Mouse (Mus musculus) gastrocnemius, postnatal 36 days (tissue): ENCODE data around the gene Retreg3. TPM values are rescaled to one million over a fixed set of nuclear protein-coding genes. Genes with fewer than 3 reads are reported as not detected.
A peak's percentile ranks its signal among the peaks of the same experiment; 100 is the strongest.
"Not testable (repeated sequence)": the region's sequence is repeated elsewhere in the genome, so short reads cannot be mapped to it uniquely, and the experiment has no call there.

ENCODE experiments used
- DNase-seq, 2 experiments: peaks; one replicate each; pipeline ENCODE4 v3.0.0; 2022
- intact Hi-C: fragments of 180-260 bp; cut with DNase I; formaldehyde crosslinking; loops from one replicate; pipeline ENCODE4 v1.15.1; 2025
- total RNA-seq, 2 experiments: library from RNA; stranded (reverse); gene quantifications; 2 replicates each; pipeline ENCODE4 v1.2.3; 2021

Retreg3 gene
- total RNA-seq, 2 experiments from 2014 or later, result 29.6 to 29.7 TPM

- intact Hi-C loops, DNase-seq: not testable (repeated sequence)
Measured at GRCm38 (mm10) chr11:101124494-101124893, 4.8 kb upstream of the Retreg3 start.

GRCm38 (mm10) chr11:101120545-101121188 is 974 bp upstream of the Retreg3 start:
- intact Hi-C loops, result no loop called here
- DNase-seq, result no peak

- DNase-seq, result no peak
- intact Hi-C loops, result loop anchor here (5.0 kb wide), 1 partner anchor 53 kb away; the partner anchor contains the start of genes Cntnap1 and Plekhh3
Measured at GRCm38 (mm10) chr11:101119131-101119760, 447 bp downstream of the Retreg3 start.

- intact Hi-C loops, result loop anchor here (5.0 kb wide), 1 partner anchor 54 kb away; the partner anchor contains the start of genes Cntnap1 and Plekhh3
- DNase-seq, result no peak
Measured at GRCm38 (mm10) chr11:101118105-101118504, 1.6 kb downstream of the Retreg3 start.

- intact Hi-C loops, result loop anchor here (5.0 kb wide), 1 partner anchor 57 kb away; the partner anchor contains the start of genes Cntnap1 and Plekhh3
- DNase-seq, result no peak
Measured at GRCm38 (mm10) chr11:101115564-101115963, 4.1 kb downstream of the Retreg3 start.

- no peak for DNase-seq
- intact Hi-C loops, result no loop called here
Measured at GRCm38 (mm10) chr11:101112186-101112585, 7.5 kb downstream of the Retreg3 start.

- intact Hi-C loops, result no loop called here
- no peak for DNase-seq
Measured at GRCm38 (mm10) chr11:101111178-101111577, 8.5 kb downstream of the Retreg3 start.

GRCm38 (mm10) chr11:101110708-101111107 is 9.0 kb downstream of the Retreg3 start:
- intact Hi-C loops, result no loop called here
- DNase-seq, result no peak

- no peak for DNase-seq
- intact Hi-C loops, result no loop called here
Measured at GRCm38 (mm10) chr11:101109351-101109750, 10.3 kb downstream of the Retreg3 start.

- intact Hi-C loops, result no loop called here
- DNase-seq, result no peak
Measured at GRCm38 (mm10) chr11:101103011-101103410, 16.7 kb downstream of the Retreg3 start.

- no peak for DNase-seq
- intact Hi-C loops, result no loop called here
Measured at GRCm38 (mm10) chr11:101098231-101098630, 21.5 kb downstream of the Retreg3 start.

- DNase-seq, result peak; percentile 93 to 96
- intact Hi-C loops, result loop anchor here (1.0 kb wide), 1 partner anchor 80 kb away; the partner anchor contains the start of gene Ccr10
Measured at GRCm38 (mm10) chr11:101095314-101096024, 24.2 kb downstream of the Retreg3 start, which contains the start of gene Psmc3ip. Gene Psmc3ip (minus strand): TSS chr11:101095436.

- intact Hi-C loops, result loop anchor here (1.0 kb wide), 1 partner anchor 80 kb away; the partner anchor contains the start of gene Ccr10
- DNase-seq, result no peak
Measured at GRCm38 (mm10) chr11:101094930-101095313, 24.8 kb downstream of the Retreg3 start.

GRCm38 (mm10) chr11:101089931-101090330 is 29.8 kb downstream of the Retreg3 start:
- intact Hi-C loops, result no loop called here
- no peak for DNase-seq

GRCm38 (mm10) chr11:101087682-101088055 is 32.0 kb downstream of the Retreg3 start:
- intact Hi-C loops, result no loop called here
- no peak for DNase-seq

- intact Hi-C loops, result no loop called here
- peak; percentile 75 to 86 for DNase-seq
Measured at GRCm38 (mm10) chr11:101086756-101087681, 32.7 kb downstream of the Retreg3 start, which contains the start of gene Mlx. Gene Mlx (plus strand): TSS chr11:101087277.

GRCm38 (mm10) chr11:101086323-101086674 is 33.4 kb downstream of the Retreg3 start:
- no peak for DNase-seq
- intact Hi-C loops, result no loop called here

- no peak for DNase-seq
- intact Hi-C loops, result no loop called here
Measured at GRCm38 (mm10) chr11:101085617-101086322, 33.9 kb downstream of the Retreg3 start.

- intact Hi-C loops, result no loop called here
- no peak for DNase-seq
Measured at GRCm38 (mm10) chr11:101084811-101085210, 34.9 kb downstream of the Retreg3 start.
